Mouse (Mus musculus): ENCODE data around the gene Aqp3.

- TF ChIP-seq POLR2A (IDR thresholded peaks at IDR 0.05; ENCODE audit: control insufficient read depth, low read depth, low read length): no peak
- TF ChIP-seq CTCF (IDR thresholded peaks at IDR 0.05; ENCODE audit: control insufficient read depth, insufficient read depth, insufficient replicate concordance, low read depth, low read length): no peak
Measured at GRCm38 (mm10) chr4:41089189-41089588, 8.8 kb downstream of the Aqp3 start.
